Mouse (Mus musculus): Measurements from ENCODE around the gene Glyat. TPM values are rescaled to one million over a fixed set of nuclear protein-coding genes. Genes with fewer than 3 reads are reported as not detected.

Glyat gene
- total RNA-seq, 2 experiments from 2014 or later: 0.17 TPM; not detected in 1

DNA sequence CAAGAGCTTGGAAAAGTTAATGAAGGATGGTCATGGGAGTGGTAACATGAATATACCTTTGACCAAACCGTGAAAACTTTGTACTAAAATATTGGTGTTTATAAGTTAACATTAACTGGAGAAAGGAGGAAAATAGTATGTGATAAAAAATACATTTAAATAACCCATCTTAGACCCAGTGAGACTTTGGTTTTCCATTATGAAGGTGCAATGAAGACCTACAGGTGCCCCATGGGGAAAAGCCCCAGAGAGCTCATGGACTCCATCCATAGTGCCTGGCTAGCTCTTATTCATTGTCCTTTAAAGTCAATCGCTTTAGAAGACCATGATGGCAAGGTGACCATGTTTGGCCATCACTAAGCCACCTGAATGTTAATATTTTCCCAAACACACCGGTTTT lies 44.7 kb downstream of the Glyat start, which contains the start of gene Olfr1443:
TSS of gene Olfr1443 (plus strand) at position 301 of the 400 bp plus-strand sequence.
- no peak for DNase-seq (ENCODE audit: low spot score in 2 of 2)

DNA sequence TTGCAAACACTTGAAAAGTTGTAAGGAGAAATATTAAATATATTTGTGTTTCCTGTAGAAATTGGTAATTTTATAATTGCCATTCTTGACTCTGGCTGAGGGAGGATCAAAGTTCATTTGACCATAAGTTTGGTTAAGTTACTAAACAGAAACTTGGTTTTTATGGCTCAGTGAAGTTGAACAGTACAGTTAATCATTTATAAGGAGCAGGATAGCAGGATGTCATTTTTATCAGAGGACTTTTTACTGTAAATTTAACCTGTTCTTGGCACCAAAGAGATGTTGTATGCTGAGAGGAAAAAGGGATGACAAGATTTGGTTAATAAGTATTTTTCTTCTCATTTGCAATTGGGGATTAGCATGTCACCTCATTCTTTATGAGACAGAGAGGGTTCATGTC lies 51.5 kb downstream of the Glyat start:
- DNase-seq (ENCODE audit: low spot score in 2 of 2): no peak

DNA sequence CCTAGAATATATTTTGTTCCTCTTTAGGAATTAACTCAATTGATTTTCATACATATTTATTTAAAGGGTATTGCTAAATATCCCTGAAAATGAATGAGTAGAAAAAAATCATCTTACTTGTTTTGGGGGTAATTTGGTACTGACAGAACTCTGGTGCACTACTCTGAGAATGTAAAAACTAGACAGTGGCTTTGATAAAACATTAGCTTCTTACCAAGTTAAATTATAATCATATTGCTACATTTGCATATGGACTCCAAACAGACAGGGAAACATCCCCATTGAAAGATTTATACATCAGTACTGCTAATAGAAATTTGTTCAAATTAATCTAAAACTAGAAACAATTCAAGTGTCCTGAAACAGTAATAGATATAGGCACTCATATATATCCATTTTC lies 52.1 kb downstream of the Glyat start:
- no peak for DNase-seq (ENCODE audit: low spot score in 2 of 2)

DNA sequence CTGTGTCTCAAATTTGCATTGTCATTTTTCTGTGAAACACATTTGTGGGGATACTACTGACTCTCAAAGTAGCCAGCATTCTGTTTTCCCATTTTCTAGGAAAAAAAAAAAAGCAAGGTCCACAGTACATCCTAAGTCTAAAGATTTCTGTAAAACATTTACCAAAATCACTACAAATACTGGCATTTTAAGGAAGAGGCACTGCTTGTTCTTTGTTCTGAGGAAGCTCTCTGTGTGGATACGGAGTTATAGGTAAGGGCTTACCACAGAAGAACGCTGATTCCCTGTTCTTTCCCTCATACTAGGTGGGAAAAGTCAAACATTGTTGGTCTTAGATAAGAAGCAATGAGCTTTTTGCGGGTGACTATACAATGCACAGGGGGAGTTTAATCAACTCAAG lies 62.5 kb downstream of the Glyat start, which contains the start of gene Keg1:
TSS of gene Keg1 (plus strand) at position 197 of the 400 bp plus-strand sequence.
- DNase-seq (ENCODE audit: low spot score in 2 of 2): no peak

DNA sequence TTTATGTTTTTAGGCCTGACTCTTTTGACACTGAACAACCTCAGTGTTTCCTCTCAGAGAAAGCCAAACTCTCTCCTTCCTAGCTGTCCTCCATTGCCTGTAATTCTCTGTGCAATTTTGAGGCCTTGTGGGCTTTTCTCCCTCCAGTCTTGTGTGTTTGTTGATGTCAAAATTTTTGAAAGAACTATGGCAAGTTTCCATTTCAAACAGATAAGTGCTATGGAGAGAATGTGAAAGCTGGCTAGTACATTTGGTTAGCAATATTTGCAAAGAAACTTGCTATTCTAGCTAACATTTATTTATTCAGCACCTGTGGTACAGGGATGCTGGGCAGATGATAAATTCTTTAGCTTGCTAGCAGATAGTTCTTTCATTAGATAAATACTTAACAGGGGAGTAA lies 63.1 kb downstream of the Glyat start:
- DNase-seq (ENCODE audit: low spot score in 2 of 2): no peak

Other genes with a start within 250 kb of the Glyat start
- not detected for gene Olfr1440, start 246.0 kb upstream of the Glyat start, total RNA-seq (2021)
- not detected for gene Olfr1441, start 215.9 kb upstream of the Glyat start, total RNA-seq (2021)
- not detected for gene Pfpl, start 205.4 kb upstream of the Glyat start, total RNA-seq (2021)
- 10 to 100 TPM; 31.6 to 57.3 TPM for gene Mpeg1, start 172.5 kb upstream of the Glyat start, total RNA-seq (2021)
- gene Dtx4, start 131.9 kb upstream of the Glyat start, total RNA-seq (2021): 10 to 100 TPM; 14.7 to 30.5 TPM
- gene Fam111a, start 87.6 kb upstream of the Glyat start, total RNA-seq (2021): 1 to 10 TPM; 3.2 to 4.8 TPM
- not detected for gene Gm4952, start 33.3 kb upstream of the Glyat start, total RNA-seq (2021)
- gene Olfr1442, start 37.1 kb downstream of the Glyat start, total RNA-seq (2021): not detected
- not detected for gene Olfr1443, start 44.8 kb downstream of the Glyat start, total RNA-seq (2021)
- under 1 TPM in 1 of 2 experiments, not detected in 1; 0.60 TPM for gene Keg1, start 62.5 kb downstream of the Glyat start, total RNA-seq (2021)
- 1 to 10 TPM; 2.2 to 2.5 TPM for gene Cntf, start 132.3 kb downstream of the Glyat start, total RNA-seq (2021)
- 10 to 100 TPM; 79.5 to 80.1 TPM for gene Zfp91, start 162.8 kb downstream of the Glyat start, total RNA-seq (2021)
- 1 to 10 TPM; 2.1 to 4.1 TPM for gene Lpxn, start 162.9 kb downstream of the Glyat start, total RNA-seq (2021)
- gene Gm5244, start 213.4 kb downstream of the Glyat start, total RNA-seq (2021): not detected
- gene Olfr1444, start 224.0 kb downstream of the Glyat start, total RNA-seq (2021): not detected